Mouse (Mus musculus) right cerebral cortex, adult 18-20 months (tissue): ENCODE results near the gene Siah2.
A peak's percentile ranks its signal among the peaks of the same experiment; 100 is the strongest.

Source experiments
- DNase-seq: peaks from one replicate; pipeline ENCODE4 v3.0.0; 2022; ENCODE audit warnings: mixed read lengths

Siah2 gene

DNA sequence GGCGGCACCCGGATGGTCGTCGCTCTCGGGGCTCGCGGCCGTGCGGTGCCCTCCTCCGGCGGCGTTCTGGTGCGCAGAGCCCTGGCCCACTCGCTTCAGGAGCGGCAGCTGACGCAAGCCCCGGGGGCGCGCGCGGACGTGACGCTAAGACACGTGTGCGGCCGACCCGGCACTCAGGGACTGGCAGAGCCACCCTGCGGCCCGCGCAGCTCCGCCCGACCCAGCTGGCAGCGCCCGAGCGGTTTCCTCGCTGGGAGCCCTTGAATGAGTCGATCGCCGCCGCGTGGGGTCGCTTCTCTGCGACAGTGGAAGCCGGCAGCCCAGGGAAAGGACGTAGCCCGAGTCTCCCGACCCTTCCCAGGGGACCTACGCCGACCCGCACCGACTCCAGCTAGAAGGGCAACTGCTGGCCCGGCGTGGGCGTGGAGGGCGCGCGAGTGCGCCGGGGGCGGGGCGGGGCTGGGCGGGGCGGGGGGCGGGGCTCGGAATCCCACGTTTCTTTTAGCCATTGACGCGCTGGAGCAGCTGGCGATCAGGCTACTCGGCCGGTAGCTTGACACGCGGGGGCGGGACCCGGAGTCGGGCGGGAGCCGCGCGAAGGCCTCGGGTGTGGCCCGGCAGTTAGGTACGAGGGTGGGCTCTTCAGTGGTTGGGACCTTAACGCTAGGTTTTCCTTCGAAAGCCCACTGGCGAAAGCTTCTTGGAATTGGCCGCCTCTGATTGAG, at the start of gene Siah2:
TSS of gene Siah2 (minus strand) at position 404 of the 725 bp plus-strand sequence.
- DNase-seq, result peak; percentile 97

DNA sequence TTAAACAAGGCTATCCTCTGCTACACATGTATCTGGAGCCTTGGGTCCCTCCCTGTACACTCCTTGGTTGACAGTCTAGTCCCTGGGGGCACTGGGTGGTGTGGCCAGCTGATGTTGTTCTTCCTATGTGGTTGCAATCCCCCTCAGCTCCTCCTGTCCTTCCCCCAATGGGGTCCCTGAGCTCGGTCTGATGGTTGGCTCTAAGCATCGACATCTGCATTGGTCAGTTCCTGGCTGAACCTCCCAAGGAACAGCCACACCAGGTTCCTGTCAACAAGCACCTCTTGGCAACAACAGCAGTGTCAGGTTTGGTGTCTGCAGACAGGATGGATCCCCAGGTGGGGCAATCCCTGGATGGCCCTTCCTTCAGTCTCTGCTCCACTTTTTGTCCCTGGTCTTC, 47.3 kb upstream of the Siah2 start:
- DNase-seq, result no peak

DNA sequence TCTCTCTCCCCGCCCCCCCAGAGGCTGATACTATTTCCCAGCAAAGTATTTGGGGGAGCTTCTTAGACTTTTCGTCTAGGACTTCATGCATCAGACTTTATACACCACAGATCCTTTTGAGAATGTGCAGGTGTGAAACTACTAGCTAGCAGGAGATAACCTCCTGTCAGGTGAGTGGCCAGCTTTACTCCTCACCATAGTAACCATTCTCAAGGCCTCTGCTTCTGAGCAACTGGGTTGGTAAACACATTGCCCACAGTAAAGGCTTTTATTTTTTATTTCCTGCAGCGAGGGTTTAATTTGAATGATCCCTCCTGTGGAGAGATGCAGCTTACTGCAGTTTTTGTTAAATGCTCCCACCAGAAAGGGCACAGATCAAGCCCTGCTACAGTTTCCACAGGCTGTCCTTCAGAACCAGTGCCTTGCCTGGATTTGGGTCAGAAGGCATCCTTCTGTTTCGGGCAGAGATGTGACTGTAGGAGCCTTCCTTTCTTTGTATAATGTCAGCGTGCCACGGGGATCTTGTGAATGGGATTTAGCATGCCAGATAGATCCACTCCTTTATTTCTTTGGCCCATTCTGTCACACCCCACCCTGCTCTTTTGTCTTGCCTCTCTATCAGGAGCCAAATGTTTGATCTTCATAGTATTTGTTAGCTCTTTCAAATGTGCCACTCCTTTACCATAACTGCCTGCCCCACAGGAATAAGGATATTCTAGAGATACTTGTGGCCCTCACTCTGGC, 46.3 kb upstream of the Siah2 start:
- DNase-seq, result no peak

DNA sequence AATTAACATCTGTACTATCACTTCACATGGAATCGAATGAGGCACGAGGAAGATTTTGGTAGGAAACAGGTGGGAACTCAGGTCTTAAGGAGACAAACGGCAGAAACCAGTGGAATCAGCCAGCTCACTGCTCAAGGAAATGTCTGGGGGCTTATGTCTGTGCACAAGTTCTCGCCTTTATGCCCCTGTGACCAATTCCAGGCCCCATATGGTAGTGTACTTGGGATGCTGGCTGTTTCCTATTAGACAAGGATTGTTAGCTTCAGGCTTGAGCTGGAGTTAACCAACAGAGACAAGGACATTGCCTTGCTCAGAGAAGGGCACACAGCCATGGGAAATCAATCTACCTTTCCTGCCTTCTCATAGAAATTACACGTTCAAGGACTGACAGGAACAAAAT, 39.3 kb upstream of the Siah2 start:
- DNase-seq, result no peak

DNA sequence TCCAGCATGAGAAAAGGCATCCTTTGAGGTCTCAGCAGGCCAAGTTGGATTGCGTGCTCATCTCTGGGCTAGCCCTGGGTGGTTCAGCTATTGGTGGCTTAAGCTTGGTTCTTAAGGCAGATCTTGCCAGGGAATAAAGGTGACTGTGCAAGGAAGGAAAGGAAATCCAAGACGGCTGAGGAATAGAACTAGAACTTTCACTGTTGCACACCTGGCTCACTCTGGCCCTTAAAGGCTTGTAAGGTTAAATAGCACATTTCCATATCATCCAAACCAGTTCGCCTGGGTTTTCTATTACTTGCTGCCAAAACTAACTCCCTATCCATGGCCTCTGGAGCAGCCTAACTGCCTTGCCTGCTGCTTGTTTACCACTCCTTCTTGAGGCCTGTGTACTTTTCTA, 38.4 kb upstream of the Siah2 start:
- no peak for DNase-seq

DNA sequence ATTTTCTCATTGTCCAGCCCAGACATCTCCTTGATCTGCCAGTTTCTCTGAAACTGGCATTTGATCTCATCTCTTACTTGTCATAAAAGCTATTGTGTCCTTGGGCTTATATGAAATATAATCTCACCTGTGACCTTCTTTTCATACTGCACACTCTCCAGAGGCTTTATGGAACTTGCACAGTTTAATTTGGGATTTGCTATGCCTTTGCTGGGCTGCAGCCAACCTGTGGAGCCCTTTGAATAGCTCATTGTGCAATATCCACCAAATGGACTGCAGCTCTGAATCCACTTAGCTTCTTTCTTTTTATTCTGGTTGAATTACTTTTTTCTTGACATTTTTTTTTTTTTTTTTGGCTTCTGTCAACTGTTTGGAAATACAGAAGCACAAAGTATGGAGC, 37.3 kb upstream of the Siah2 start:
- DNase-seq, result no peak

DNA sequence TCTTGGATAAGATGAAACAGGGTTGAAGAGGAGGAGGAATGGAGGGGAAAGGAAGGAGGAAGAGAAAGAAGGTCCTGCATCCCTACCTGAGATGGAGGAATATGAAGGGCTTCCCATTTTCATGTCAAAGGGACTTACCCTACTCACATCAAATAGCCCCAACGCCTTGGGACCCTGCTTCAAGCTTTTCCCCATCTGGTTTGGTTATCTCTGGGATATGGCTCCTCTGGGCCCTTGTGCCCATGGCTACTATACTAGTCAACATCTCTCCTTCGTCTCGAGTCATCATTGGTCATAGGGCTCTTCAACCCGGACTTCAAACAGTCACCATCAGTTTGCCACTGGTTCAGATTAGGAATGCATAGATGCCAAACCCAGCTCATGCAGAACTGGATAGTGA, 35.4 kb upstream of the Siah2 start:
- DNase-seq, result no peak

DNA sequence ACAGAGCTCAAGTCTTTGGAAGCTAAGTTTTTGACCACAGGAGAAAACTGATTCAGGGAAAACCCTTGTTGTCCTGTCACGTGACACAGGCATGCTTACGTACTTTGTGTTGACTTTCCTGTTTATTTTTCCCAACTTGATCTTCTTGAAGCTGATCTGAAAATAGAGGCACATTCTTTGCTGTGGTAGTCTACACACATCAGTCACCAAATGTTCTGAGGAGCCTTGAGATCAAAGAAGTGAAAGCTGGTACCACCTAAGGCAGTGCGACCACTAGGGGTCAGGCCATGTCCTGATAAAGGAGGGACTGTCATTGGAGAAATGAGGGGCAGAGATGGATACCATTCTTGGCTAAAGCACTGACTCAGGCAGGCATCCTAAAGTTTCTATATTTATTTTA, 34.8 kb upstream of the Siah2 start:
- peak; percentile 37 for DNase-seq

DNA sequence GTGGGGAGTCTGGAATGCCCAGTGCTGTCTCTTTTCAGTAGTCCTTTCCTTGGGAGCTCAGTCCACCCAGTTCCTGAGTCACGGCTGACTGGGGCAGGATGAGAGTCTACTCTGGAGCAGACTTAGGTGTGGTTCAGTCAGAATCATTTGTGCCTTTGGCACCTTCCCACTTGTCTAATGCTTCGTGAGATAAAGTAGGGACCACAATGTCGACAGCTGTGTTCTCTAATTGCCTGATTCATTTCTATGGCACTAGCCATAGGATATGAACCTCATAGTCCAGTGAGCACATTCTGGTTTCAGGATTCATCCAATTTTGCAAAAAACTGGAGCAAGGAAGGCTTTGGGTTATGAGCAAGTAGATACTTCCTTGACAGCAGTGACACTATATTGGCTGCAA, 34.2 kb upstream of the Siah2 start:
- DNase-seq, result no peak

DNA sequence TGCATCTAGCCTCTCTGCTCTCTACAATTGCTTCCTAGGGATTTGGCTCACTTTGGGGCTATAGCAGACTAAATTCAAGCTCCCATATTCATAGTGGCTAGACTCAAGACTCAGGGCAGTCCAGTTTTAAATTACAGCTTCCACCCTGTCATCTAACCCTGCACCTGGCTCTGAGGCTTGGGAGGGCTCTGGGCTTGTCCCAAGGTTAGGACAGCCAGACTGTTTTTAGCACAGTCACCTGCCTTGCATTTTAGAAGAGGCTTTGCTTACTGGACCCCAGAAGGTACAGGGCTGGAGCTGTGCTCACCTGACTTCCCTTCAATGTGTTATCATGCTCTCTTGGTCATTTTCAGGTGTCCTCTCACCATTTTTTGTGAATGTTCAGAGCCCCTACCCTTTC, 32.6 kb upstream of the Siah2 start:
- DNase-seq, result no peak

DNA sequence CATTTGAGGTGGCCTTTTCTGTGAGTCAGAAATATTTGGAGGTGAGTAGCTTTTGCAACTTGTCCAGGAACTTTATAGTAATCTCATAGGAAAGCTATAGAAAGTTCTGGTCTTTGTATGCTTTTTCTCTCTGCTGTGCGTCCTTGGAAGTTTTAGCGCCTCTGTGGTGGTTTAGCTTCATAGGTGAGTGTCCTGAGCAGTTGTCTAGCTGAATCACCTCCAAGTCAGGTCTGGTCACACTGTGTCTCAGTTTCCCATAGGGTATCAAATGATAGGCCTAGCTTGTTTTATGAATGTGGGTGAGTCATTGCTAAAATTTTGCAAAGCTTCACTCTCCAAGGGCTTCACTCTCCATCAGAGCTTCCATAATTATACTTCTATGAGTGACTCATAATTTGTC, 31.5 kb upstream of the Siah2 start:
- no peak for DNase-seq

DNA sequence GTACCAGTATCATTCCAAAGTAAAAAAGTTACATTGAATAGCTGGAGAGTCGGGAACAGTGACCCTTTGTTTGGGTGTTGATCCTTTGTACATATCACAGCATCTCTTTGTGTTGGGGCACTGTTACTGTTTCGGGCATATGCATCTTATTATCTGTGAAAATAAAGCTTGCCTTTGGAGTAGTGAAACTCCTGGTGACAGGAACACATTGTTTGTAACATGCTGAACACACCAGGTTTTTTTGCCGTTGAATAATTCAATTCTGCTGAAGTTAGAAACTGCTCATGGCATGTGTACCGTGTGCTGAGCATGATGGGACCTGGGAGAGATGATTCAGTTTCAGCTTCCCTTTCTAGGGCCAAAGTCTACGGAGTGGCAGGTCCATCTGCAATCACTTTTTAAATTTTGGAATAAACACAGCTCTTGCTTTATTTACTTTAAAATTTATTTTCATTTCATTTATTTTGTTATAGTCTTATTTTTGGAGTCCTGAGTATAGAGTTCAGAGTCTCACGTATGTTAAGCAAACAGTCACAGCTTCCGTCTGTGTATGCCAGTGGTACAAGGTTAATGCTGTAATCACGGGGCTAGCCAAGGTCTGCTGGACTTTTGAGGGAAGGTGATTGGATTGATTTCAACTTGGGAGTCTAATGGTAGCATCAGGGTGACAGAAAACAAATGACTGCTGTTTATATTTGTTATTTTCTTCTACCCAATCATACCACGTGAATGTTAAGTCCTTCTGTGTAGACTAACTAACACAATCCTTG, 27.4 kb upstream of the Siah2 start:
- DNase-seq, result no peak

DNA sequence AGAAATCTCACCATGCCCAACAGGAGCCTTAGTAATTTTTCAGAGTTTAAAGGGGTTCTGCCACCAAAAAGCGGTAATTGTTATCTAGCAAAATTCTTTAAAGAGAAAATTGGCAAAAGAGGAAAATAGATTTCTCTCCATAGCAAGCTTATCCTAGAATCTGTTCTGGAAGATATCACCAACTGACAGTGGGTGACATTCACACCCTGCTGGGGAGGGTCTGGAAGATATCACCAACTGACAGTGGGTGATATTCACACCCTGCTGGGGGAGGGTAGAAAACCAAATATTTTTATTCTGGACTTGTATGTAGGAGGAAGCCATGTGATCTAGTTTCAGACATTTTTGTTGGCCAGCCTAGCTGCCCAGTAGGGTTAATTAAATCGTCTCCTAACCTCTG, 24.5 kb upstream of the Siah2 start:
- no peak for DNase-seq

DNA sequence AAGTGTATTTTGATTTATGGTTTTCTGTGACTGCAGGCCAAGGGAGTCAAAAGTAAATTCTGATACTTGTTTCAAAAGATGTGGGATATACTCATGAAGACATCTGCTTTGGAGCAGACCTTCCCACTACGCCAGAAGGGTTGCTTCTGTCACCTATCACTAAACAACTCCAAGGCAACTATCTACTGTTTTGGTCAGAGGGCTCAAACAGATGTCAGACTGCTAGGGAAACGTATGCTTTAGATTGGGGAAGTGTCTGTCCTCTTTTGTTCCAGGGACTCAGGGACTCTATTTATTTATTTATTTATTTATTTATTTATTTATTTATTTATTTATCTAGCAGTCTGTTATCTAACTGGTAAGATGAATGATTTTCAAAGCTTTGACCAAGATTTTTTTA, 22.6 kb upstream of the Siah2 start:
- DNase-seq, result no peak

DNA sequence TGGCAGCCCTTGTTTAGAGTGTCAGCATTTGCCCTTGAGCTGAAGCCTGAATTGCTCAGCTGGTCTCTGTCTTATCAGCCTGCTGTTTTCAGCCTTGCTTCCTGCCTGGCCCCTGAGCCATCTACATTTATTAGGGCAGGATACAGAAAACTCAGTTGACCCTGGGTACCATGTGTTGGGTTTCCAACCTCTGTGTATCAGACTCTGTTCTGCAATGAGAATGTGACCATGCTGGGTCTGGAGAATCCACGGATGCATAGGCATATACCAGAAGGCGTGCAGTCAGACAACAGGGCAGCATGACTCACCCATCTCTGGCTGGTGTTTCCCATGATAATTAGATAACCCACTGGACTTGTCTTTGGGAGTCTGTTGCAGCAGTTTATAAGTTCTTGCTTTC, 21.8 kb upstream of the Siah2 start:
- no peak for DNase-seq

DNA sequence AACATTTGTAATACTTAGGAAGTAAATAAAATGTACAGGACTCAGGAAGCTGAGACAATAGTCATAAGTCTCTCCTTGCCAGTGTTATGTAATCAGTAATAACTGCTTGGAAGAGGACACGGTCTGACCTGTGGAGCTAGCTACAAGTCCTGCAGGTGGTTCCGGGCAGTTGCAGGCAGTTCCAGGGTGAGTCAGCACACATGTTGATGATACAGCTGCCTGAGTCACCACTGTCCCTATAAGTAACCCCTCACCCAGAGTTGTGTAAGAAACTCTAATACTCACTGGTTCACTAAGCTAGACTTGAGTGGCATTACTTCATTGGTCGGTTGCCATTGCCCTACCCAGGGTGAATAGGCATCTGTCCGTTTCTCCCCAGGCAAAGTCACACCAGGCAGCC, 21.0 kb upstream of the Siah2 start:
- no peak for DNase-seq

DNA sequence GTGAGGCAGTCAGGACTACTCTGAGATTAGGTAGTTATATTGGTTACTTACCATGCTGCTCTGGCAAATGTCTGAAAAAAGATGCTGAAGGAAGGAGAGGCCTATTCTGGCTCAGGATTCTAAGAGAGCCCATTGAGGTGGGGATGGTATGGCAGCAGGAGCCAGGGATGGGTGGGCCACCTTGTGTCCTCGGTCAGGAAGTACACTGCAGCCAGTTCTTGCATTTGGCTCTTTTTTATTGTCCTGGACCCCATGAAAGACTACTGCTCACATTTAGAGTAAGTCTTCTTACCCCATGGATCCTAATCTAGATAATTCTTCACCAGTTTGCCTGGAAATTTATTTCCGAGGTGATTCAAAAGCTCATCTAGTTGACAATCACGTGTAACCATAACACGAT, 12.3 kb upstream of the Siah2 start:
- no peak for DNase-seq

DNA sequence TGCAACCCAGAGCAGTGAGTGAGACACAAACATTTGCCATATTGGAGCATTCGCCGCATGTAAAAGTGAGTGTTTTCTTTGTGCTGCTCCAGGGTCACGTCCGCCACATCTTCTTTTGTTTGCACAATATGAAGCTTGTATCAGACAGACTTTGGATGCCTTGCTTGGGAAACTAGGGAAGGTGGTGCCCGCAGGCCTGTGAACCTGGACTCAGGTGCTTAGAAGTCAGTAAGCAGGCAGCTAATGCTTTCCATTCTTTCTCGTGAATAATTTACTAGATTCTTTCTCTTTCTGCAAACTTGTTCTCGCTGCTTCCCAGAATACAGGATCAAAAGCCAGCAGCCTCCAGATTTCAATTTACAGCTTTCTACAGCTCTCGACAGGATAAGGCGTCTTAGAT, 11.5 kb upstream of the Siah2 start:
- DNase-seq, result no peak

DNA sequence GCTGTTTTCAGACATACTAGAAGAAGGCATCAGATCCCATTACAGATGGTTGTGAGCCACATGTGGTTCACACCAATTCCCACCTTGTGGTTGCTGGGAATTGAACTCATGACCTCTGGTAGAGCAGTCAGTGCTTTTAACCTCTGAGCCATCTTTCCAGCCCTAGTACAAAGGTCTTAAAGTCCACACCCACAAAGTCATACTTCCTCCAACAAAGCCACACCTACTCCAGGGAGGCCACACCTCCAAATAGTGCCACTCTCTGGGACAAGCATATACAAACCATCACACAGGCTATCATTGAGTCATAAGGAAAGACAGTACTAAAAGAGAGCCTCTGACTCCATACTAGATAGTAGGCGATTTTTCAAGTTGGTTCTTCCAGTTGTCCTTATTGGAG, 10.1 kb upstream of the Siah2 start:
- DNase-seq, result no peak

DNA sequence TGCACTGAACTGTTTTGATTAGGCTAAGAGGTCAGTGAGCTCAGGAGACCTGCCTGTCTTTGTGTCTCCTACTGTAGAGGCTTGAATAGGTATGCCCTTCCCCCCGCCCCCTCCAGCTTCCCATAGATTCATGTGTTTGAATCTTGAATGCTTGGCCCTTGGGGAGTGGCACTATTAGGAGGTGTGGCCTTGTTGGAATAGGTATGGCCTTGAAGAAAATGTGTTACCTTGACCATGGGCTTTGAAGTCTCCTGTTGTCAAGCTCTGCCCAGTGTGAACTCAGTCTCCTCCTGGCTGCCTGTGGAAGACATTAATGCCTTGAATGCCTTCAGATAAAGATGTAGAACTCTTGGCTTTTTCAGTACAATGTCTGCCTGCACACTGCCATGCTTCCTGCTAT, 9.2 kb upstream of the Siah2 start:
- no peak for DNase-seq

DNA sequence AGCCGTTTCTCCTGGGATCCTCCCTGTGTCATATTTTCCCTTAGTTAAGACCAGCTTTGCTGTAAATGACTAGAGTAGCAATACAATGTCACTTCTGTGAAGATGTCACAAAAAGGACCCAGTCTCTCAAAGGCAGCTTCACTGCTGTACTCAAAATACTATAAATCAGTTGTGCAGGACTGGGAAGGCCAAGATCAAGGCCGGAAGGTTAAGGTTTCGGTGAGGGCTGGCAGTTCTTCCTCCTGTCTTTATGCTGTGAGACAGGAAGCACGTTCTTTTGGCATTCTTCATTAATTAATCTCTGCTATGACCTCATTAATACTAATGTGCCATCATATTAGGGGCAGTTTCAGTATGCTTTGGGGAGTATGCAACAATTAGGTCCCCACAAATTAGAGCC, 5.7 kb upstream of the Siah2 start:
- DNase-seq, result no peak

DNA sequence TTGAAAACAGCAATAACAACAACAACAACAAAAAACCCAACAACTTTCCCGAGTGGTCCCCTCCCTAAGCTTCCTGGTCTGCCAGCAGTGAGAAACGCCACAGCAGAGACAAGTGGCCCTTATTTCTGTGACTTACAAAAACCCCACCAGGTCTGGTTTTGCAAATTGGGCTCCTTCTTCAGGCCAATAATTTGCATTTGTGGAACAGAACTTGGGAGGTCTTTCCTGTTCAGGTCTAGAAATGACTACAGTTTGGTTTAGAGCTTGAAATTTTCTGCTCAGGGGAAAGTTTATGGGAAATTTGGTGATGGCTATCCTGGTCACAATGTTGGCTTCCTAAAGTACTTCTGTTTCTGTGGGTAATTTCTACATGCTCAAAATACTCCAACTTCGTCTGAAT, 4.6 kb upstream of the Siah2 start:
- DNase-seq, result no peak

DNA sequence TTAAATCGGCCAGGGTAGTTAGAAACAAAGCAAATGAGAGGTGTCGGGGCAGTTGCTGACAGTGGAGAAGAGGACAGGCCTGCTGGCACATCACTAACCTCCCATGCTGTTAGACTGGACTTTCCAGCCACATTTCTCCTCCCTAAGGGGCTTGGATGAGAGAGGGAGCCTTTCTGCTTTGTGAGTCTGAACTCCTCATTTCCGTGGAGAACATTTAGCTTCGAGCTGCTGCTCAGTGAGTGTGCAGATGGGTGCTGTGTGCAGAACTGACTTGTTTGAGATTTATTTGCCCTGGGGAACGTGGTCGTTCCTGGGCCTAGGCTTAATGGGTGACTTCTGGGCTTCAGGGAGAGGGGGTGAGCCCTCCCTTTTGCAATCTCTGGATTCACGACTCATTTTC, 3.3 kb upstream of the Siah2 start:
- no peak for DNase-seq

DNA sequence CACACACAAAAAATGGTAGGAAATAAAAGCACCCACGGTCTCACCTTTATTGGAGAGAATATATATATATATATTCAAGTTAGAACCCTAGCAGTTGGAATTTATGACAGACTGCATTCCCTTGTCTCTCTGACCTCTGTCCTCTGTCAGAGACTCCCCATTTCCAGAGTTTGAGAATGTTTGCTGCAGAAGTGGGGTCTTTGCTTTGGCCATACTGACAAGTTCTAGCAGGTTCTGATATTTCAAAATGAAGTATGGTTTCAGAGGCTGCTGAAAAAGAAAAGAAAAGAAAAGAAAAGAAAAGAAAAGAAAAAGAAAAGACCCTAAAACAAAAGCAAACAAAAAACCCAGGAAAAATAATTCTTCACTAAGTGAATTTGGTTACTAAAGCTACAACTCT, 2.8 kb upstream of the Siah2 start:
- no peak for DNase-seq
